Mouse (Mus musculus) embryo, embryonic 10.5 days (tissue): ENCODE measurements around the gene Golga4.
"Not testable (repeated sequence)": the region's sequence is repeated elsewhere in the genome, so short reads cannot be mapped to it uniquely, and the experiment has no call there.

Experiments
- DNase-seq: peaks from one replicate; pipeline ENCODE4 v3.0.0-alpha.2; 2015; ENCODE audit warnings: low spot score

Gene Golga4

GRCm38 (mm10) chr9:118587115-118587514 lies 81.0 kb downstream of the Golga4 start:
- no peak for DNase-seq

GRCm38 (mm10) chr9:118589249-118589648 lies 83.2 kb downstream of the Golga4 start:
- peak; percentile 53 for DNase-seq

GRCm38 (mm10) chr9:118590230-118590629 lies 84.2 kb downstream of the Golga4 start:
- no peak for DNase-seq

- no peak for DNase-seq
Measured at GRCm38 (mm10) chr9:118591633-118592032, 85.6 kb downstream of the Golga4 start.

DNA sequence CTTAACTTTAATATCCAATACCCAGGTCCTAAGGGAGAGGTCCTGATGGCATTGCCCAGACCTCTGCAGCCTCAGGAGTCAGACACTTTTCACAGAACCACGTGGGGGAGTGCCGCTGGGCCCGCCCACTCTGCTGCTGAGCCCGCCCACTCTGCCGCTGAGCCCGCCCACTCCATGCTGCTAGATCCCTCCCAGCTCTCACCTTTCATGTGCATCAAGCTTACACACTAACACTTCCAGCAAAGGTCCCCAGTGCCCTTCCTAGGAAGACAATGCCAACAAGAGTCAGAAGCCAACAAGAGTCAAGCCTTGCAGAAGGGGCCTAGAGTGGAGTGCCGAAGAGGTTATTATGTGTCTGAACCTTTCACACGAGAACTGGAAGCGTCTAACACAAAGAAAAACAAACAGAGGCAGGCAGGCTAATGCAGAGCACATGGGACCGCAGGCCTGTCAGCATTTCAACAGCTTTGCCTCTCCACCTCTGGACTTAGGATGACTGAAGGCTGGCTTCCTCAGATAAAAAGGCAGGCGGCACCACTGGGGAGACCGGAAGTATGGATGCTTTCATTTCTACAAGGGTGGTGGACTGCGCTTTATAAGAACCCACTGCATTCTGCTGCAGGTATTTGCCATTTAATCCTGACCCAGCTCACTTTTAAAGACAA lies 86.7 kb downstream of the Golga4 start:
- DNase-seq = peak; percentile 73

- no peak for DNase-seq
Measured at GRCm38 (mm10) chr9:118593443-118593842, 87.4 kb downstream of the Golga4 start.

DNA sequence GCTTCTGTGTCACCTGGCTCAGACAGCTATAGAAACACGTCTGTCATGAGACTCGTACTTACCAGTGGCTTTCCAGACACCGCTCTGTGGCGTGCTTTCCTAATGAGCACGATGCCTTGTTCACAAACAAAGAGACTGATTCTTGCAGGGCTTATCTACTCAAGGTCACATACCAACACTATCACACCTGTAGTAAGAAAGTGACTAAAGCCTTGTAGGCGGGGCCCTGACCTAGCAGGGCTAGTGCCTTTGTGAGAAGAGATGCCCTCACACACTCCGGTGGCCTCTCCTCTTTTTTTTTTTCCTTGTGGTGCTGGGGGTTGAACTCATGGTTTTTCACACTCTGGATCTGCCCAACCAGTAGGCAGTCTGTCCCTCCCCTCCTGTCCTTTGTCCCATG lies 90.7 kb downstream of the Golga4 start:
- DNase-seq = no peak

GRCm38 (mm10) chr9:118600393-118600792 lies 94.3 kb downstream of the Golga4 start:
- DNase-seq = not testable (repeated sequence)

DNA sequence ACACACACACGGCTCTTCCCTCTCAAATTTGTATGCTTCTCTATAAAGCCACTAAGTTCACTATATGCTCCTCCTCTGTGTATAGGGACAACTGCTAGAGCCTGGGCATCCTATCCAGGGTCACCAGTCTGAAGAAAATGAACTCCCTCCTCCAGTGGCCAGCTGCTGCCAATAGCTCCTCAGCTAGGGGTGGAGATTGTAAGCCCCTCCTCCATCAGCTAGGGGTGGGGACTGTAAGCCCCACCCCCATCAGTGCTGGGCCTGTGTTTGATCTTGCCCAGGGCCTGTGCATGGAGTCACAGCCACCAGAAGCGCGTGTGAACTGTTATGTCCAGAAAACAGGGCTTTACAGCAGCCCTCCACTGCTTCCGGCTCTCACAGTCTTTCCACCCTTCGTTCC lies 96.5 kb downstream of the Golga4 start:
- DNase-seq = no peak

DNA sequence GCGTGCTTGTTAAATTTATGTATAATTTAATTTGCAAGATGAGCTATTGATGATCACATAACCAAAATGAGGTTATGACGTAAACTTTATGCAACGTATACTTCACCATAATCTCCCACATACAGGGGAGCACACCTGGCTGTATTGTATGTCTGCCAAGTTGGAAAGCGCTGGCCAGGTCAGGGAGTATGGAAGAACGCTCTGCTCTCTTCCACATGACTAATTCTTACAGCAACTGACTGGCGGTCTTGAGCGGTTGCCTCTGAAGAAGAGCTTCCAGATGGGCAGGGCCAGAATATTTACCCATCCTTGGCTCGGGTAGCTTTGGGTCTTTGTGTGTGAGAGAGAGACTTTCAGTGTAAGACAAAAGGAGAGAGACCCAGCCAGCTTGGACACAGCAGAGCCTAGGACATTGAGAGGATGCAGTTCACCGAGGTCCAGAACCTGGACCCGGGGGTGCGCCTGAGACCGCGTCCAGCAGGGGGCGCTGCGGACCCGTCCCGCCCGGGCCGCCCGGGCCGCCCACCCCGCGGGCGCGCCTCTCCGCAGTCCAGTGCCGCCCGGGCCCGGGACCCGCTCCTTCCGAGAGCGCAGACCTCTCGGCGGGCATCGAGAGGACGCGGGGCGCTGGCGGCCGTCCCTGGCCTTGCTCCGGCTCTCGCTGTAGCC lies 100.2 kb downstream of the Golga4 start, which contains the start of gene Itga9:
Gene Itga9 (plus strand): TSS at position 543 of the 669 bp plus-strand sequence.
- DNase-seq = peak; percentile 85

GRCm38 (mm10) chr9:118606817-118607371 lies 100.8 kb downstream of the Golga4 start:
- DNase-seq = peak; percentile 48

DNA sequence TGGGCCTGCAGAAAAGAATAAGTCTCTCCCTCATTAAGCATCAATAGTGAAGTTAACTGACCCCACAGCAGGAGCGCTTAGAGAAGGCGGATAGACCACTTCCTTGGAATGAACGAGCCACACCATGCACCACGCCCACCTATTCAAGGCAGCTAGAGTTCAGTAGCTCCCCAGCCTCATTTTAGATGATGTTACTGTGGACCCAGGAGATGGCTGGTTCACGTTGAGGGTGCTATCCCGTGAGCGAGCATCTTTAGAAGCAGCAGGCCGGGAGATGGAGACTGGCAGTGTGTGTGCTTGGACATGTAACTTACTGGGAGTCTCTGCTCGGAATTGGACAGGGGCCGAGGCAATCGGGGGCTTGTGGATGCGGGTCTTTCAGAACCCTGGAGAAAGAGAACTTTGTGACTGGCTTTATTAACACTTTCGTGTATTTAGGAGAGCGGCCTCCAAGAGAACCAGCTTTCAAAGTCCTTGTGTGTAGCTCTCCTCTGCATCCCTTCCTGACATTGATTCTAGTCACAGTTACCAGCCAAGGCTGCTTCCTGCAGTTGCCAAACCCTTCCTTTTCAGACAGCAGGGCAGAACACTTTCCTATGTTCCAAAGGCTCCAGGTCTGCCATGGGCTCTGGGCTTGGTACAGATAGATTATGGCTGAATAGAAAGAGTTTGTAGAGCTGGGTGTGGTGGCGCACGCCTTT lies 101.8 kb downstream of the Golga4 start:
- DNase-seq = peak; percentile 61

DNA sequence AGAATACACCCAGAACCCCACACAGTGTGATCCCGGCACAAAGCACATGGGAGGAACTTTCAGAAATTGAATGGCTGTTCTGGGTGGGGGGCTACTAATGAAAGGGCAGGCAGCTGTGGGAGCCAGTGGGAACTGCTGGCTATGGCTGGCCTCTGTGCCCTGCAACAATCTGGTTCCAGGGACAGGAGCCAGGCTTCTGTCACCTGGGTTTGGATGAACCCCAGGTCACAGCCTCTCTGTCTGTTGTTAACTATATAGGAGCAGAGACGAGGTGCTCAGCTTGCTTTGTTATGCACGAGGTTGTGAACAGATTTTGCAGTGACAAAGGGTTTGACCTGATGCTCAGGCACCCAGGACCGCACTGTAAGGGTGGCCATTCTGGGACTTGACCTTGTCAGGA lies 102.5 kb downstream of the Golga4 start:
- no peak for DNase-seq

DNA sequence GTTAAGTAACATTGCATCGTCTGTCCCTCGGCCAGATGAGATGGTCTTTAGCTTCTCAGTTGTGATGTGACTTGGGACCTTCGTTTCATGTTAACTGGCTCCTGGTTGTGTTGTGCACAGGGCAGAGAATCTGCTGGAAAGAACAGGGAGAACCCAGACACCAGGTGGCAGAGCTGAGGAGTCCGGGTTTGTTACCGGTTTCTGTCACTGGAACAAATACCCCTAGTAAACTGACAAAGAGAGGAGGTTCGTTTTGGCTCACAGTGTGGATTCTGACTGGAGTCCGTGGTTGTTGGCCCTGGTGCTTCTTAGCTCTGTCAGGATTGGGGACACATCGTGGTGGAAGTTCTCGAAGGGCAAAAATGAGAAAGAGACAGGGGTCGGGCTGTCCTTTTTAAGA lies 104.0 kb downstream of the Golga4 start:
- DNase-seq = no peak

DNA sequence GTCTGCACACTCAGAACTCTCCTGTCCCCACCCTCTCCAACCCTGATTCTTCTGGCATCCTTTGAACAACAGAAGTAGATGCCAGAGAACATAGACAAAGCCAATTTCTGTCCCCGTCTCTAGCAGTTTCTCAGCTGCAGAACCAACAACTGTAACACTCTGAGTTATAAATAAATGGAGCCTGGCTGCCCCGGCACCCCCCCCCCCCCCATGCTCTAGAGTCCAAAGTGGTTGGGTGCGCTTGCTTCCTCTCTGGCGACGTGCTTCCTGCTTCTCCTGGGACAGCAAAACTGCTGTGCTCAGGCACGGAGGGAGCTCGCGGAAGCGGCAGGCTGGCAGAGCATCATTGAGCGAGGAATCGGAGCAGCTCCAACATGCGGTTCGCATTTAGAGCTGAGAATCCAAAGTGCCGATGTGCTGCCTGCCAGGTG lies 105.1 kb downstream of the Golga4 start:
- DNase-seq = no peak

DNA sequence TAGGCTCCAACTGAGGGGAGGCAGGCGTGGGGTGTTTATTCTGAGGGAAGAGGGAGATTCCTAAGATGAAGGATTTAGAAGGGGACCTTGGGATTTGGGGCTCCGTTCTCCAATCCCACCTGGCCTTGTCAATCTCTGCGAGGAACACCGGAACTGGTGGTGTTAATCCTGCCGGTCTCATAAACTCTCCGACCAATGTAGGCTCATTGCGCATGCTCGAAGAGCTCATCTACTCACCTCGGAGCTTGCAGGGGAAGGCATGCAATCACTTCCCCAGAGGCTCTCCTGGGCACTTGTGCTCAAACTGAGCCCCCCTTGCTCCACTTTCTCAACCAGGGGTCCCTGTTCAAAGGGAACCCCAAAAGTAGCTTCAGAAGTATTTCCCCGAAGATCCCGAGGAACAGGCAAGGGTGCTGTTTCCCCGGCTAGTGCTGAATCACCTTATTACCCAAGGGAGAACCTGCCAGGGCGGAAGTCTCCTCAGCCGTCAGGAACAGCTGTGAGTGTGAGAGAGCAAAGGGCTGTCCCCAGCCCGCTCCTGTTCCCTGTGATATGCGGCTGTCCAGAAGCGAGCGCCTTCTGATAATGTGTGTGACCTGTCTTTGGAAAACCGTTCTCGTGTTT lies 106.0 kb downstream of the Golga4 start:
- DNase-seq = no peak

GRCm38 (mm10) chr9:118617237-118617636 lies 111.2 kb downstream of the Golga4 start:
- no peak for DNase-seq

GRCm38 (mm10) chr9:118618732-118619250 lies 112.7 kb downstream of the Golga4 start:
- no peak for DNase-seq

DNA sequence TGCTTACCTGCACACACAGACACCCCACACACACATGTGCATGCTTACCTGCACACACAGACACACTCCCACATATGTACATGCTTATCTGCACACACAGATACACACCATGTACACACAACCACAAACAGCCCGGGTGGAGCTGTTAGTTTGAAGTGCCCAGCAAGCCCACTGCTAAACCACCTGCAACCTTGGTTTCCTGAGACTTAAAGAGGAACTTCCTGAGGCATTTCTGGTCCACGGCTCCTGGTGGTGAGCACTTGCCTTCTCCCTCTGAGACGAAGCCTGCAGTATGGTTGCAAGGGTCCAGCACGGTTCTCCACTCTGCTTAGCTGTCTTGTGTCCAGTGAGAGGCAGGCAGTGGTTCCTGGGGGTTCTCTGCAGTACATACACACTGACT lies 114.7 kb downstream of the Golga4 start:
- no peak for DNase-seq

GRCm38 (mm10) chr9:118621691-118622090 lies 115.6 kb downstream of the Golga4 start:
- DNase-seq = no peak

GRCm38 (mm10) chr9:118622376-118623166 lies 116.5 kb downstream of the Golga4 start:
- no peak for DNase-seq
